Mouse (Mus musculus) brown adipose tissue, adult 24 weeks (tissue): ENCODE data around the gene Frmd5. TPM values are rescaled to one million over a fixed set of nuclear protein-coding genes. Genes with fewer than 3 reads are reported as not detected.

Experiments
- H3K27ac ChIP-seq: fragments of 200-500 bp; replicated peaks from 2 replicates; pipeline ENCODE4 v1.5.1; 2012; ENCODE audit warnings: low read depth, mild to moderate bottlenecking, low read length
- H3K4me1 ChIP-seq: fragments of 200-500 bp; 2 replicates; pipeline ENCODE4 v1.6.1; 2012; ENCODE audit warnings: low read length, mixed read lengths; ENCODE audit not compliant: control insufficient read depth, insufficient read depth, insufficient read length
- H3K4me3 ChIP-seq: fragments of 200-500 bp; 2 replicates; pipeline ENCODE4 v1.5.1; 2012; ENCODE audit warnings: low read depth, mild to moderate bottlenecking, low read length, moderate library complexity; ENCODE audit not compliant: insufficient read depth
- polyA plus RNA-seq: library from polyadenylated mRNA; stranded (reverse); fragments of >200 nt; gene quantifications from 2 replicates; pipeline ENCODE4 v1.2.4, GENCODE M21; 2012; ENCODE audit not compliant: missing spikeins, insufficient read depth, insufficient read length

Gene Frmd5
- polyA plus RNA-seq, 1 experiment: 0.55 TPM

GRCm38 (mm10) chr2:121795995-121796394, 10.9 kb downstream of the Frmd5 start:
- no peaks in the 10 kb centered on the region for H3K4me1 ChIP-seq
- no peak overlapping the region for H3K4me3 ChIP-seq

GRCm38 (mm10) chr2:121789777-121790176, 17.1 kb downstream of the Frmd5 start:
- H3K4me1 ChIP-seq: no peaks in the 10 kb centered on the region
- no peak overlapping the region for H3K27ac ChIP-seq
- no peak overlapping the region for H3K4me3 ChIP-seq

More at GRCm38 (mm10) chr2:121795995-121796394, 10.9 kb downstream of the Frmd5 start:
- H3K27ac ChIP-seq: no peak overlapping the region

GRCm38 (mm10) chr2:121788415-121788814, 18.5 kb downstream of the Frmd5 start:
- Histone ChIP-seq H3K27ac (no peak overlapping the region), H3K4me1 (no peaks in the 10 kb centered on the region), H3K4me3 (no peak overlapping the region)

GRCm38 (mm10) chr2:121787767-121788166, 19.1 kb downstream of the Frmd5 start:
- Histone ChIP-seq H3K4me3 (no peak overlapping the region), H3K27ac (no peak overlapping the region), H3K4me1 (no peaks in the 10 kb centered on the region)

GRCm38 (mm10) chr2:121787271-121787670, 19.6 kb downstream of the Frmd5 start:
- no peak overlapping the region for H3K4me3 ChIP-seq

GRCm38 (mm10) chr2:121776219-121776618, 30.7 kb downstream of the Frmd5 start:
- H3K4me1 ChIP-seq: no peaks in the 10 kb centered on the region
- no peak overlapping the region for H3K4me3 ChIP-seq
- no peak overlapping the region for H3K27ac ChIP-seq

More at GRCm38 (mm10) chr2:121787271-121787670, 19.6 kb downstream of the Frmd5 start:
- no peak overlapping the region for H3K27ac ChIP-seq
- no peaks in the 10 kb centered on the region for H3K4me1 ChIP-seq

GRCm38 (mm10) chr2:121764851-121765250, 42.0 kb downstream of the Frmd5 start:
- H3K27ac ChIP-seq: no peak overlapping the region
- no peak overlapping the region for H3K4me3 ChIP-seq
- H3K4me1 ChIP-seq: no peaks in the 10 kb centered on the region

GRCm38 (mm10) chr2:121761861-121762260, 45.0 kb downstream of the Frmd5 start:
- no peak overlapping the region for H3K27ac ChIP-seq
- H3K4me1 ChIP-seq: no peaks in the 10 kb centered on the region
- H3K4me3 ChIP-seq: no peak overlapping the region

- H3K27ac ChIP-seq: no peak overlapping the region; the same call in 1 of the 2 replicates
- H3K4me1 ChIP-seq: no peaks in the 10 kb centered on the region
- H3K4me3 ChIP-seq: no peak overlapping the region
Observed at GRCm38 (mm10) chr2:121761281-121761795, 45.5 kb downstream of the Frmd5 start.

GRCm38 (mm10) chr2:121760646-121761045, 46.2 kb downstream of the Frmd5 start:
- Histone ChIP-seq H3K4me3 (no peak overlapping the region), H3K27ac (no peak overlapping the region), H3K4me1 (no peaks in the 10 kb centered on the region)

GRCm38 (mm10) chr2:121758258-121758657, 48.6 kb downstream of the Frmd5 start:
- Histone ChIP-seq H3K27ac (no peak overlapping the region), H3K4me3 (no peak overlapping the region), H3K4me1 (no peaks in the 10 kb centered on the region)

GRCm38 (mm10) chr2:121756336-121756735, 50.6 kb downstream of the Frmd5 start:
- no peak overlapping the region for H3K27ac ChIP-seq
- H3K4me1 ChIP-seq: no peaks in the 10 kb centered on the region
- H3K4me3 ChIP-seq: no peak overlapping the region

GRCm38 (mm10) chr2:121755056-121755455, 51.8 kb downstream of the Frmd5 start:
- no peak overlapping the region for H3K4me3 ChIP-seq
- H3K27ac ChIP-seq: no peak overlapping the region
- no peaks in the 10 kb centered on the region for H3K4me1 ChIP-seq

GRCm38 (mm10) chr2:121750121-121750520, 56.8 kb downstream of the Frmd5 start:
- Histone ChIP-seq H3K4me3 (no peak overlapping the region), H3K4me1 (no peaks in the 10 kb centered on the region)

GRCm38 (mm10) chr2:121741151-121741550, 65.7 kb downstream of the Frmd5 start:
- H3K4me1 ChIP-seq: no peaks in the 10 kb centered on the region
- no peak overlapping the region for H3K27ac ChIP-seq
- H3K4me3 ChIP-seq: no peak overlapping the region

More at GRCm38 (mm10) chr2:121750121-121750520, 56.8 kb downstream of the Frmd5 start:
- H3K27ac ChIP-seq: no peak overlapping the region

- no peaks in the 10 kb centered on the region for H3K4me1 ChIP-seq
- no peak overlapping the region for H3K4me3 ChIP-seq
- H3K27ac ChIP-seq: no peak overlapping the region
Observed at GRCm38 (mm10) chr2:121739410-121739809, 67.5 kb downstream of the Frmd5 start.
